Mouse (Mus musculus) small intestine, adult 2 months (tissue): Measurements from ENCODE around the gene Hsdl2.

Source experiments
- CTCF ChIP-seq: fragments of 200-500 bp; IDR thresholded peaks from 2 replicates; pipeline ENCODE4 v1.5.1; 2012; ENCODE audit warnings: low read depth, mild to moderate bottlenecking, control low read depth, inconsistent platforms, low read length, moderate library complexity, mixed read lengths; ENCODE audit not compliant: insufficient replicate concordance, insufficient read length; ENCODE audit errors: extremely low read depth
- POLR2A ChIP-seq: fragments of 200-500 bp; IDR thresholded peaks from 2 replicates; pipeline ENCODE4 v1.6.1; 2012; ENCODE audit warnings: low read depth, mild to moderate bottlenecking, control low read depth, inconsistent platforms, low read length, moderate library complexity

GRCm38 (mm10) chr4:59565571-59566188, 15.7 kb upstream of the Hsdl2 start:
- TF ChIP-seq CTCF = no peak
- no peak for TF ChIP-seq POLR2A
